Mouse (Mus musculus): ENCODE results near the gene Rin1. TPM values are rescaled to one million over a fixed set of nuclear protein-coding genes. Genes with fewer than 3 reads are reported as not detected.

Rin1 gene
- total and polyA plus RNA-seq, 3 experiments, result 1.2 to 3.0 (median 1.8) TPM

- 86% methylated on average over 14 of the region's 14 CpGs for WGBS
- no peak for DNase-seq
- Histone ChIP-seq H3K27me3 (ENCODE audit: control insufficient read depth, insufficient read depth, low read length) (no peaks in the 10 kb centered on the region), H3K4me3 (no peak overlapping the region), H3K36me3 (ENCODE audit: control insufficient read depth, insufficient read depth, low read length) (no peaks in the 10 kb centered on the region), H3K79me2 (replicated peaks; ENCODE audit: control insufficient read depth, insufficient read depth, low read length) (no peaks in the 10 kb centered on the region), H3K4me1 (ENCODE audit: control insufficient read depth, insufficient read depth, low read length) (peaks cover 4% of the 10 kb centered on the region), H3K9ac (ENCODE audit: low read depth, low read length) (no peak overlapping the region), H3K27ac (no peak overlapping the region)
- TF ChIP-seq POLR2A (IDR thresholded peaks at IDR 0.05; ENCODE audit: insufficient read depth, low read depth, low read length), result no peak
- TF ChIP-seq EP300 (IDR thresholded peaks at IDR 0.05; ENCODE audit: insufficient read depth, low read depth, low read length), result no peak
- no peak for TF ChIP-seq CTCF (IDR thresholded peaks at IDR 0.05)
- intact Hi-C loops (cut with DNase I), result no loop called here
Measured at GRCm38 (mm10) chr19:5048138-5049056, 1.9 kb upstream of the Rin1 start.

GRCm38 (mm10) chr19:5049325-5049724 lies 956 bp upstream of the Rin1 start:
- 91% methylated on average over 6 of the region's 6 CpGs for WGBS

DNA sequence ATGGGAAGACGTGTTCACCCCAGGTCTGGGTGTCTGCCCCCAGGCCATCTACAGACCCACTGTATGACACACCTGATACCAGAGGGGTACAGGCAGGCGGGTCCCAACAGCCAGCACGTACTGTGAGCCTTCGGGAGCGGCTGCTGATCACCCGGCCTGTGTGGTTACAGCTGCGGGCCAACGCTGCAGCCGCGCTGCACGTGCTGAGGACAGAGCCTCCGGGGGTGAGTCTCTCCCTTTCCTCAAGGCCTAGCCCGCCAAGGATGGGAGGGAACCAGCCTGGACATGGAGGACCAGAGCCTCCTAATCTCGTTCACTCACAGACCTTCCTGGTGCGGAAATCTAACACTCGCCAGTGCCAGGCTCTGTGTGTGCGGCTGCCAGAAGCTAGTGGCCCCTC lies 750 bp downstream of the Rin1 start:
- WGBS, result 16% methylated on average over 17 of the region's 17 CpGs
- intact Hi-C loops (cut with DNase I), result no loop called here
- Histone ChIP-seq H3K9ac (ENCODE audit: low read depth, low read length) (peak overlapping the region; percentile 56), H3K79me2 (replicated peaks; ENCODE audit: control insufficient read depth, insufficient read depth, low read length) (no peaks in the 10 kb centered on the region), H3K27ac (peak overlapping the region; percentile 67), H3K4me1 (ENCODE audit: control insufficient read depth, insufficient read depth, low read length) (peaks cover 4% of the 10 kb centered on the region), H3K27me3 (ENCODE audit: control insufficient read depth, insufficient read depth, low read length) (no peaks in the 10 kb centered on the region), H3K4me3 (peak overlapping the region; percentile 46), H3K36me3 (ENCODE audit: control insufficient read depth, insufficient read depth, low read length) (no peaks in the 10 kb centered on the region)
- peak in 1 of 2 experiments; percentile 50 for DNase-seq
- TF ChIP-seq EP300 (IDR thresholded peaks at IDR 0.05; ENCODE audit: insufficient read depth, low read depth, low read length), result no peak
- TF ChIP-seq POLR2A (IDR thresholded peaks at IDR 0.05; ENCODE audit: insufficient read depth, low read depth, low read length), result no peak
- TF ChIP-seq CTCF (IDR thresholded peaks at IDR 0.05), result no peak

More at GRCm38 (mm10) chr19:5049325-5049724, 956 bp upstream of the Rin1 start:
- Histone ChIP-seq H3K27me3 (ENCODE audit: control insufficient read depth, insufficient read depth, low read length) (no peaks in the 10 kb centered on the region), H3K9ac (ENCODE audit: low read depth, low read length) (no peak overlapping the region), H3K4me3 (no peak overlapping the region), H3K79me2 (replicated peaks; ENCODE audit: control insufficient read depth, insufficient read depth, low read length) (no peaks in the 10 kb centered on the region), H3K27ac (no peak overlapping the region), H3K36me3 (ENCODE audit: control insufficient read depth, insufficient read depth, low read length) (no peaks in the 10 kb centered on the region), H3K4me1 (ENCODE audit: control insufficient read depth, insufficient read depth, low read length) (peaks cover 4% of the 10 kb centered on the region)
- intact Hi-C loops (cut with DNase I), result no loop called here
- TF ChIP-seq CTCF (IDR thresholded peaks at IDR 0.05), result no peak
- TF ChIP-seq EP300 (IDR thresholded peaks at IDR 0.05; ENCODE audit: insufficient read depth, low read depth, low read length), result no peak
- TF ChIP-seq POLR2A (IDR thresholded peaks at IDR 0.05; ENCODE audit: insufficient read depth, low read depth, low read length), result no peak
- no peak for DNase-seq

- H3K4me3 ChIP-seq, result peak overlapping the region; percentile 46; the same call in 1 of the 2 replicates
- H3K27me3 ChIP-seq (ENCODE audit: control insufficient read depth, insufficient read depth, low read length), result no peaks in the 10 kb centered on the region
- H3K79me2 ChIP-seq (replicated peaks; ENCODE audit: control insufficient read depth, insufficient read depth, low read length), result no peaks in the 10 kb centered on the region
- no peaks in the 10 kb centered on the region for H3K36me3 ChIP-seq (ENCODE audit: control insufficient read depth, insufficient read depth, low read length)
- intact Hi-C loops (cut with DNase I), result no loop called here
- H3K9ac ChIP-seq (ENCODE audit: low read depth, low read length), result no peak overlapping the region
- DNase-seq, result no peak
- H3K4me1 ChIP-seq (ENCODE audit: control insufficient read depth, insufficient read depth, low read length), result peaks cover 4% of the 10 kb centered on the region
- 64% methylated on average over 3 of the region's 3 CpGs for WGBS
- no peak overlapping the region; the same call in 1 of the 2 replicates for H3K27ac ChIP-seq
- TF ChIP-seq POLR2A (IDR thresholded peaks at IDR 0.05; ENCODE audit: insufficient read depth, low read depth, low read length) (no peak), EP300 (IDR thresholded peaks at IDR 0.05; ENCODE audit: insufficient read depth, low read depth, low read length) (no peak), CTCF (IDR thresholded peaks at IDR 0.05) (no peak)
Measured at GRCm38 (mm10) chr19:5051515-5051914, 1.2 kb downstream of the Rin1 start.

GRCm38 (mm10) chr19:5052166-5052822 lies 2.0 kb downstream of the Rin1 start:
- Histone ChIP-seq H3K4me1 (ENCODE audit: control insufficient read depth, insufficient read depth, low read length) (peaks cover 4% of the 10 kb centered on the region), H3K27ac (no peak overlapping the region), H3K4me3 (no peak overlapping the region), H3K36me3 (ENCODE audit: control insufficient read depth, insufficient read depth, low read length) (no peaks in the 10 kb centered on the region), H3K27me3 (ENCODE audit: control insufficient read depth, insufficient read depth, low read length) (no peaks in the 10 kb centered on the region), H3K9ac (ENCODE audit: low read depth, low read length) (no peak overlapping the region), H3K79me2 (replicated peaks; ENCODE audit: control insufficient read depth, insufficient read depth, low read length) (no peaks in the 10 kb centered on the region)
- TF ChIP-seq EP300 (IDR thresholded peaks at IDR 0.05; ENCODE audit: insufficient read depth, low read depth, low read length) (no peak), CTCF (IDR thresholded peaks at IDR 0.05) (no peak), POLR2A (IDR thresholded peaks at IDR 0.05; ENCODE audit: insufficient read depth, low read depth, low read length) (no peak)
- WGBS, result 49% methylated on average over 25 of the region's 25 CpGs
- intact Hi-C loops (cut with DNase I), result no loop called here
- DNase-seq, result no peak

Data from heart, adult 2 months (tissue).